Mouse (Mus musculus): ENCODE measurements at regions not wholly inside any gene's neighbourhood (a gene's known extent, or its start where the extent isn't known, plus 50 kb on each side); places are given as distances from the start of the nearest gene placed in this dataset.
A peak's percentile ranks its signal among the peaks of the same experiment; 100 is the strongest.

- intact Hi-C loops (cut with DNase I; ENCODE audit: low total_unique reads): no loop called here
Measured at GRCm38 (mm10) chr15:88163438-88163837, 436.7 kb upstream of the Zdhhc25 start.

GRCm38 (mm10) chr15:88174326-88174725 lies 425.8 kb upstream of the Zdhhc25 start:
- intact Hi-C loops (cut with DNase I; ENCODE audit: low total_unique reads): no loop called here
- no peak for DNase-seq

More at GRCm38 (mm10) chr15:88163438-88163837, 436.7 kb upstream of the Zdhhc25 start:
- DNase-seq: no peak

- DNase-seq: no peak
- intact Hi-C loops (cut with DNase I; ENCODE audit: low total_unique reads): no loop called here
Measured at GRCm38 (mm10) chr15:88175991-88176390, 424.1 kb upstream of the Zdhhc25 start.

GRCm38 (mm10) chr15:88196539-88196938 lies 403.6 kb upstream of the Zdhhc25 start:
- intact Hi-C loops (cut with DNase I; ENCODE audit: low total_unique reads): no loop called here
- DNase-seq: no peak

GRCm38 (mm10) chr15:88202736-88203135 lies 397.4 kb upstream of the Zdhhc25 start:
- intact Hi-C loops (cut with DNase I; ENCODE audit: low total_unique reads): no loop called here

GRCm38 (mm10) chr15:88213356-88213755 lies 386.7 kb upstream of the Zdhhc25 start:
- no peak for DNase-seq
- intact Hi-C loops (cut with DNase I; ENCODE audit: low total_unique reads): no loop called here

More at GRCm38 (mm10) chr15:88202736-88203135, 397.4 kb upstream of the Zdhhc25 start:
- no peak for DNase-seq

- intact Hi-C loops (cut with DNase I; ENCODE audit: low total_unique reads): no loop called here
- DNase-seq: no peak
Measured at GRCm38 (mm10) chr15:88214286-88214685, 385.8 kb upstream of the Zdhhc25 start.

- no peak for DNase-seq
- intact Hi-C loops (cut with DNase I; ENCODE audit: low total_unique reads): no loop called here
Measured at GRCm38 (mm10) chr15:88229456-88229855, 370.6 kb upstream of the Zdhhc25 start.

GRCm38 (mm10) chr15:88244606-88245005 lies 355.5 kb upstream of the Zdhhc25 start:
- no peak for DNase-seq
- intact Hi-C loops (cut with DNase I; ENCODE audit: low total_unique reads): no loop called here

- intact Hi-C loops (cut with DNase I; ENCODE audit: low total_unique reads): loop anchor here (2.0 kb wide), 1 partner anchor 621 kb away; no protein-coding TSS in a partner anchor
- DNase-seq: no peak
Measured at GRCm38 (mm10) chr15:88245496-88246246, 354.4 kb upstream of the Zdhhc25 start.

GRCm38 (mm10) chr15:88247974-88248625 lies 352.0 kb upstream of the Zdhhc25 start:
- intact Hi-C loops (cut with DNase I; ENCODE audit: low total_unique reads): loop anchor here (2.0 kb wide), 1 partner anchor 623 kb away; no protein-coding TSS in a partner anchor
- DNase-seq: peak; percentile 83

GRCm38 (mm10) chr15:88288051-88288450 lies 312.1 kb upstream of the Zdhhc25 start:
- DNase-seq: no peak
- intact Hi-C loops (cut with DNase I; ENCODE audit: low total_unique reads): no loop called here

GRCm38 (mm10) chr15:88288696-88289095 lies 311.4 kb upstream of the Zdhhc25 start:
- intact Hi-C loops (cut with DNase I; ENCODE audit: low total_unique reads): no loop called here
- no peak for DNase-seq

- intact Hi-C loops (cut with DNase I; ENCODE audit: low total_unique reads): no loop called here
- no peak for DNase-seq
Measured at GRCm38 (mm10) chr15:88290740-88291363, 309.2 kb upstream of the Zdhhc25 start.

- no peak for DNase-seq
- intact Hi-C loops (cut with DNase I; ENCODE audit: low total_unique reads): no loop called here
Measured at GRCm38 (mm10) chr15:88299061-88299460, 301.0 kb upstream of the Zdhhc25 start.

GRCm38 (mm10) chr15:88311158-88311557 lies 288.9 kb upstream of the Zdhhc25 start:
- intact Hi-C loops (cut with DNase I; ENCODE audit: low total_unique reads): no loop called here

GRCm38 (mm10) chr15:88314810-88315459 lies 285.2 kb upstream of the Zdhhc25 start:
- DNase-seq: no peak
- intact Hi-C loops (cut with DNase I; ENCODE audit: low total_unique reads): no loop called here

More at GRCm38 (mm10) chr15:88311158-88311557, 288.9 kb upstream of the Zdhhc25 start:
- no peak for DNase-seq

- intact Hi-C loops (cut with DNase I; ENCODE audit: low total_unique reads): no loop called here
- DNase-seq: no peak
Measured at GRCm38 (mm10) chr15:88318048-88318447, 282.1 kb upstream of the Zdhhc25 start.

- intact Hi-C loops (cut with DNase I; ENCODE audit: low total_unique reads): no loop called here
- no peak for DNase-seq
Measured at GRCm38 (mm10) chr15:88319527-88319926, 280.6 kb upstream of the Zdhhc25 start.

Data from gastrocnemius, postnatal 14 days (tissue).